Mouse (Mus musculus): ENCODE measurements around the gene Dnaja3. TPM values are rescaled to one million over a fixed set of nuclear protein-coding genes. Genes with fewer than 3 reads are reported as not detected.

The Dnaja3 gene
- polyA plus RNA-seq, 1 experiment = 48.8 TPM

DNA sequence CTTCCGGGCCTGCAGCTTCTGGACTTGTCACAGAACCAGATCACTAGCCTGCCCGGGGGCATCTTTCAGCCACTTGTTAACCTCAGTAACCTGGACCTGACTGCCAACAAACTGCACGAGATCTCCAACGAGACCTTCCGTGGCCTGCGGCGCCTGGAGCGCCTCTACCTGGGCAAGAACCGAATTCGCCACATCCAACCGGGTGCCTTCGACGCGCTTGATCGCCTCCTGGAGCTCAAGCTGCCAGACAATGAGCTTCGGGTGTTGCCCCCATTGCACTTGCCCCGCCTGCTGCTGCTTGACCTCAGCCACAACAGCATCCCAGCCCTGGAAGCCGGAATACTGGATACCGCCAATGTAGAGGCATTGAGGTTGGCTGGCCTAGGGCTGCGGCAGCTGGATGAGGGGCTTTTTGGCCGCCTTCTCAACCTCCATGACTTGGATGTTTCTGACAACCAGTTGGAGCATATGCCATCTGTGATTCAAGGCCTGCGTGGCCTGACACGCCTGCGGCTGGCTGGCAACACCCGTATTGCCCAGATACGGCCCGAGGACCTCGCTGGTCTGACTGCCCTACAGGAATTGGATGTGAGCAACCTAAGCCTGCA lies 8.7 kb downstream of the Dnaja3 start:
- H3K4me3 ChIP-seq (ENCODE audit: insufficient read depth, low read length) = no peak overlapping the region
- TF ChIP-seq CTCF (IDR thresholded peaks at IDR 0.05; ENCODE audit: extremely low read depth, insufficient read depth, low read length) (no peak), POLR2A (IDR thresholded peaks at IDR 0.05; ENCODE audit: extremely low read depth, insufficient read depth, low read length) (no peak)
- no peak overlapping the region for H3K27ac ChIP-seq (ENCODE audit: insufficient read depth, low read length)
- peaks cover 6% of the 10 kb centered on the region for H3K4me1 ChIP-seq (ENCODE audit: control insufficient read depth, insufficient read depth, low read length)

GRCm38 (mm10) chr16:4649211-4649610 lies 9.4 kb downstream of the Dnaja3 start:
- Histone ChIP-seq H3K4me1 (ENCODE audit: control insufficient read depth, insufficient read depth, low read length) (peaks cover 2% of the 10 kb centered on the region; the same call in 1 of the 2 replicates), H3K27ac (ENCODE audit: insufficient read depth, low read length) (no peak overlapping the region), H3K4me3 (ENCODE audit: insufficient read depth, low read length) (no peak overlapping the region)
- no peak for TF ChIP-seq POLR2A (IDR thresholded peaks at IDR 0.05; ENCODE audit: extremely low read depth, insufficient read depth, low read length)

GRCm38 (mm10) chr16:4649692-4650091 lies 9.9 kb downstream of the Dnaja3 start:
- no peaks in the 10 kb centered on the region for H3K4me1 ChIP-seq (ENCODE audit: control insufficient read depth, insufficient read depth, low read length)
- TF ChIP-seq CTCF (IDR thresholded peaks at IDR 0.05; ENCODE audit: extremely low read depth, insufficient read depth, low read length) = no peak
- TF ChIP-seq POLR2A (IDR thresholded peaks at IDR 0.05; ENCODE audit: extremely low read depth, insufficient read depth, low read length) = no peak
- no peak overlapping the region for H3K27ac ChIP-seq (ENCODE audit: insufficient read depth, low read length)
- H3K4me3 ChIP-seq (ENCODE audit: insufficient read depth, low read length) = no peak overlapping the region

DNA sequence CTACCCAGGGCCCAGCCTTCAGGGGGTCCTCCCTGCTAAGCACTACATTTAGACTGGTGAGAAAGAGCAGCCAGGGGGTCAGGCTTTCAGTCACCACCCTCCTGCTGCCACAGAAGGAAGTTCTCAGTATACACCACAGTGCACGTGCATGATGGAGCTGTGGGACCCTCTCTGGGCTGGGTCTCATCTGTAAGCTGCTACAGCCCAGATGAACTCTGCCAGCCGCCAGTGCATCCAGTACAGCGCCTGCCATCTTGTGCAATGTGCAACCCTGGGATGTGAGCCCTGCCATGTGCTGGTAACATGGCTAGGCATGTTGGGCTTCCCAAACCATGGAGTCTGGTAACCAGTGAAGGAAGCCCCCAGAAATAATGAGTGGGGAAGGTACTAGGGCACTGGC lies 10.4 kb downstream of the Dnaja3 start:
- TF ChIP-seq CTCF (IDR thresholded peaks at IDR 0.05; ENCODE audit: extremely low read depth, insufficient read depth, low read length) = no peak
- no peak for TF ChIP-seq POLR2A (IDR thresholded peaks at IDR 0.05; ENCODE audit: extremely low read depth, insufficient read depth, low read length)
- no peaks in the 10 kb centered on the region for H3K4me1 ChIP-seq (ENCODE audit: control insufficient read depth, insufficient read depth, low read length)
- H3K4me3 ChIP-seq (ENCODE audit: insufficient read depth, low read length) = no peak overlapping the region
- no peak overlapping the region for H3K27ac ChIP-seq (ENCODE audit: insufficient read depth, low read length)

DNA sequence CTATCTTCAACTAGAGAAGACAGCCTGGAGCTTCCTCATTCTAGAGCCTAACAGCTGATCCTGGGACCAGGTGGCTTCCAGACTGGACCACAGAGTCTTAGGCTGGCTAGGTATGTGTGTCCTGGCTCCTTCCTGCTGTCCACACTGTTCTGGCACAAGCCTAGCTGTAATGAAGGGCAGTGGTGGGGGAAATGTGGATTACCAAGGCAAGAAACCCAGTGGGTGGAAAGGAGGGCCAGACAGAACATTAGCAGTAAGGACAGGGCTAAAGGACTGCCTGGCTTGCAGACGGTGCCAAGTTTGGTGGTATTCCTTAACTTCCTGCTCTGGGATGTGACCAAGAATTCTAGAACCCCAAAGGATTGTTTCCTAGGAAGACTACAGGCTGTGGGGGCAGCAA lies 11.3 kb downstream of the Dnaja3 start:
- H3K27ac ChIP-seq (ENCODE audit: insufficient read depth, low read length) = no peak overlapping the region
- no peak for TF ChIP-seq POLR2A (IDR thresholded peaks at IDR 0.05; ENCODE audit: extremely low read depth, insufficient read depth, low read length)
- H3K4me1 ChIP-seq (ENCODE audit: control insufficient read depth, insufficient read depth, low read length) = peaks cover 4% of the 10 kb centered on the region; the same call in 1 of the 2 replicates

DNA sequence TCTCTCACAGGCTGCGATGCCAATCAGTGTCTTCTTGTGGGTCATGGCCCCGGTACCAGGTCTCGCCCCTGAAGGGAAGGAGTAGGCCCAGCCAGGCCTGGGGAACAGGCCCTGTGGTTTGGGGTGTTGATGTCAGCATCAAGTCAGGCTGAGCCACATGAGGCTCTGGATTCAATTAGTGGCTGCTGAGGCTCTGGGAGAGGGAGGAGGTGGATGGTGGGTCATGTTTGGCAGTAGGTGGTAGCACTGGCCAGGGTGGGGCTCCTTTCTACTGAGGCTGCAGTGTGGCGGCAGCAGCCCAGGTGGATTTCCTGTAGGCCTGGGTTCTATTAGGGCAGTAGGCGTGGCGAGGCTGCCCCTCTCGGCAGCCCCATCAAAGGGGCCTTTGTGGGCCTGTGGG lies 11.8 kb downstream of the Dnaja3 start:
- no peak overlapping the region for H3K4me3 ChIP-seq (ENCODE audit: insufficient read depth, low read length)
- no peak overlapping the region for H3K27ac ChIP-seq (ENCODE audit: insufficient read depth, low read length)
- peaks cover 4% of the 10 kb centered on the region; the same call in 1 of the 2 replicates for H3K4me1 ChIP-seq (ENCODE audit: control insufficient read depth, insufficient read depth, low read length)
- TF ChIP-seq POLR2A (IDR thresholded peaks at IDR 0.05; ENCODE audit: extremely low read depth, insufficient read depth, low read length) (no peak), CTCF (IDR thresholded peaks at IDR 0.05; ENCODE audit: extremely low read depth, insufficient read depth, low read length) (no peak)

More for the DNA sequence above, 11.3 kb downstream of the Dnaja3 start:
- no peak overlapping the region for H3K4me3 ChIP-seq (ENCODE audit: insufficient read depth, low read length)

- TF ChIP-seq POLR2A (IDR thresholded peaks at IDR 0.05; ENCODE audit: extremely low read depth, insufficient read depth, low read length) (no peak), CTCF (IDR thresholded peaks at IDR 0.05; ENCODE audit: extremely low read depth, insufficient read depth, low read length) (no peak)
- H3K27ac ChIP-seq (ENCODE audit: insufficient read depth, low read length) = no peak overlapping the region
- no peak overlapping the region for H3K4me3 ChIP-seq (ENCODE audit: insufficient read depth, low read length)
- peaks cover 4% of the 10 kb centered on the region; the same call in 1 of the 2 replicates for H3K4me1 ChIP-seq (ENCODE audit: control insufficient read depth, insufficient read depth, low read length)
Measured at GRCm38 (mm10) chr16:4652707-4653416, 13.1 kb downstream of the Dnaja3 start.

DNA sequence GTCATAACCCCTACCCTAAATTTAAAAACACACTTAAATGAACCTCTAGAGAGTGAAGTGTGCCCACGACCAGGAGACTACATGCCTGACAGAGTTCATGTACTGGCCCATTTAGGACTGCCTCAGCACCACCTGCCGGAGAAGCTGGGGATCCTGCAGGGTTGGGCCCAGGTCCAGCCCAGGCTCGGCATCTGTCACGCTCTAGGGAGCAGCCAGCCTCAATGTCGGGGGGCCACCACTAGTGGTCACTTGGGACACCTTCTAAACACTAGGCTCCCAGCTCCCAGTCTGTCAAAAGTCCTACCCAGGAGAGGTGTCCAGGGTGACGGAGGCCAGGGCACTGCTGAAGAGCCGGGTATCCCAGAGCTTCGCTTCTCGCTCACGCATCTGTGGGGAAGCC lies 14.9 kb downstream of the Dnaja3 start:
- Histone ChIP-seq H3K4me3 (ENCODE audit: insufficient read depth, low read length) (no peak overlapping the region), H3K27ac (ENCODE audit: insufficient read depth, low read length) (0 out of 2 replicates have a peak overlapping the region, but pooled peaks have one; percentile 34), H3K4me1 (ENCODE audit: control insufficient read depth, insufficient read depth, low read length) (peaks cover 6% of the 10 kb centered on the region; the same call in 1 of the 2 replicates)
- TF ChIP-seq POLR2A (IDR thresholded peaks at IDR 0.05; ENCODE audit: extremely low read depth, insufficient read depth, low read length) = no peak
- no peak for TF ChIP-seq CTCF (IDR thresholded peaks at IDR 0.05; ENCODE audit: extremely low read depth, insufficient read depth, low read length)

DNA sequence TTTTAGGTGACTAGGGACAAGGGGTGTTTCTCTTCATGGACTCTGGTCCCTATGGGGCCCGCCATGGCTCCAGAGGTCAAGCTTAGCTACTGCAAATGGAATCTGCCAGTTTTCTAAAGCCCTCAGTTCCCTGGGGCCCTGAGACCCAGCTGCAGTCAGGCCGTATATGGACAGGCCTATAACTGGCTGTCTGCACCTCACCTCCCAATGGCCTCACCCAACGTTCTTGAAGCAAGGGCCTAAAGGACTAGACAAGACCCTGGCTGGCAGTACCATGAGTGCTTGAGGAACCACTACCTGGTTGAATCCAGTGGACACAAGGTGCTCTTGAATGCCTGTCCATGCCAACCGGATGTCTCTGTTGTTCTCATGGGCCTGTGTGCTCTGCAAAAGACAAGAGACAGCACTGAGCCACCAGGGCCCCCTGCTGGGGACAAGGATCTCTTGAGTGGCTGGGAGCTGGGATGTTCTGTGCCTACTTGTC lies 15.5 kb downstream of the Dnaja3 start:
- Histone ChIP-seq H3K4me3 (ENCODE audit: insufficient read depth, low read length) (no peak overlapping the region), H3K27ac (ENCODE audit: insufficient read depth, low read length) (no peak overlapping the region), H3K4me1 (ENCODE audit: control insufficient read depth, insufficient read depth, low read length) (peaks cover 6% of the 10 kb centered on the region; the same call in 1 of the 2 replicates)
- TF ChIP-seq POLR2A (IDR thresholded peaks at IDR 0.05; ENCODE audit: extremely low read depth, insufficient read depth, low read length) (no peak), CTCF (IDR thresholded peaks at IDR 0.05; ENCODE audit: extremely low read depth, insufficient read depth, low read length) (no peak; the same call in 1 of the 2 replicates)
